Mouse (Mus musculus) heart, adult 2 months (tissue): ENCODE data around the gene Lrrc49.

ENCODE experiments used
- EP300 ChIP-seq: fragments of 200-500 bp; IDR thresholded peaks from 2 replicates; pipeline ENCODE4 v1.6.1; 2011; ENCODE audit warnings: low read depth, low read length, control low read depth; ENCODE audit not compliant: insufficient read depth
- POLR2A ChIP-seq: fragments of 200-500 bp; IDR thresholded peaks from 2 replicates; pipeline ENCODE4 v1.6.1; 2011; ENCODE audit warnings: mild to moderate bottlenecking, low read depth, low read length, control low read depth; ENCODE audit not compliant: insufficient read depth

GRCm38 (mm10) chr9:60608086-60608485 lies 79.9 kb downstream of the Lrrc49 start:
- TF ChIP-seq POLR2A: no peak
- TF ChIP-seq EP300: no peak
